Mouse (Mus musculus): ENCODE data around the gene Vstm5.

Gene Vstm5

DNA sequence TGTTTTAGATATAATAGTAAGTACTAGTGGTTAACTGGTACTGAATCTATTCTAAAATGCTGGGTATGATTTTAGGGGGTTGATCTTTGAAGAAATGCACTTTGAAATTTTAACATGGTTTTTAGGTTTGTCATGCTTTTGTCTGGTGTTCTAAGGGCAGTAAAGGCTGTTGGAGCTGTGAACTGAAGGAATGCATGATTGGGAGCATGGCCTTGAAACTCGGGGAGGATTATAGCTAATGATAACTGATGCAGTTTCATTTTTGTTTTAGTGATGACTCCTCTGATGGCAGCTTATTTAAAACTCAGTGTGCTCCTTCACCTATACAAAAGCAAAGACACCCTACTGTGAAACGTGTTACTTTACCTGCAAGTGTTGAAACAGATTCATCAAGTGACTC, 69.4 kb downstream of the Vstm5 start:
- no peak for DNase-seq (ENCODE audit: extremely low spot score)
